Mouse (Mus musculus) C2C12 (cell line): ENCODE data around the gene Itpkb. TPM values are rescaled to one million over a fixed set of nuclear protein-coding genes. Genes with fewer than 3 reads are reported as not detected.
"Not testable (repeated sequence)": the region's sequence is repeated elsewhere in the genome, so short reads cannot be mapped to it uniquely, and the experiment has no call there.

Source experiments
- H3K27me3 ChIP-seq: one replicate; pipeline ENCODE4 v1.6.1; 2011; ENCODE audit not compliant: control insufficient read depth, insufficient read depth, insufficient read length
- H3K36me3 ChIP-seq: one replicate; pipeline ENCODE4 v1.6.1; 2011; ENCODE audit not compliant: control insufficient read depth, insufficient read depth
- H3K4me3 ChIP-seq: one replicate; pipeline ENCODE4 v1.5.1; 2011; ENCODE audit warnings: mild to moderate bottlenecking, control low read depth; ENCODE audit not compliant: poor library complexity, insufficient read depth, severe bottlenecking
- H3K79me2 ChIP-seq: one replicate; pipeline ENCODE4 v1.6.1; 2011; ENCODE audit not compliant: control insufficient read depth, insufficient read depth
- H3K79me3 ChIP-seq: one replicate; pipeline ENCODE4 v1.6.1; 2011; ENCODE audit warnings: low read depth, control low read depth
- H3ac ChIP-seq: one replicate; pipeline ENCODE3; 2011; ENCODE audit warnings: low read depth; ENCODE audit not compliant: control insufficient read depth, insufficient read length
- CEBPB ChIP-seq: IDR thresholded peaks from one replicate; pipeline ENCODE4 v1.6.1; 2011; ENCODE audit warnings: low read depth, mild to moderate bottlenecking, control low read depth, moderate library complexity
- CTCF ChIP-seq: IDR thresholded peaks from one replicate; pipeline ENCODE4 v1.5.1; 2011; ENCODE audit not compliant: control insufficient read depth, insufficient read depth, insufficient read length
- FOSL1 ChIP-seq: IDR thresholded peaks from one replicate; pipeline ENCODE4 v1.8.0; 2011; ENCODE audit warnings: mild to moderate bottlenecking, low read length; ENCODE audit not compliant: poor library complexity, insufficient read depth, severe bottlenecking
- MAX ChIP-seq: IDR thresholded peaks from one replicate; pipeline ENCODE4 v1.6.1; 2011; ENCODE audit warnings: mild to moderate bottlenecking, control low read depth
- MYOD1 ChIP-seq: IDR thresholded peaks from one replicate; pipeline ENCODE4 v1.6.1; 2011; ENCODE audit warnings: low read depth; ENCODE audit not compliant: control insufficient read depth, insufficient read length
- MYOG ChIP-seq: IDR thresholded peaks from one replicate; pipeline ENCODE4 v1.6.1; 2011; ENCODE audit not compliant: control insufficient read depth, insufficient read length; ENCODE audit errors: extremely low read depth
- USF1 ChIP-seq: IDR thresholded peaks from one replicate; pipeline ENCODE4 v1.6.1; 2011; ENCODE audit warnings: low read depth, mild to moderate bottlenecking, control low read depth, moderate library complexity
- polyA plus RNA-seq: library from polyadenylated mRNA; unstranded; fragments of >200 nt; fragmentation: generic; extraction: Trizol; gene quantifications from one replicate; pipeline ENCODE4 v1.2.1, GENCODE M21; 2012; ENCODE audit warnings: missing spikeins

Itpkb gene
- polyA plus RNA-seq, 1 experiment, result 1.1 TPM

DNA sequence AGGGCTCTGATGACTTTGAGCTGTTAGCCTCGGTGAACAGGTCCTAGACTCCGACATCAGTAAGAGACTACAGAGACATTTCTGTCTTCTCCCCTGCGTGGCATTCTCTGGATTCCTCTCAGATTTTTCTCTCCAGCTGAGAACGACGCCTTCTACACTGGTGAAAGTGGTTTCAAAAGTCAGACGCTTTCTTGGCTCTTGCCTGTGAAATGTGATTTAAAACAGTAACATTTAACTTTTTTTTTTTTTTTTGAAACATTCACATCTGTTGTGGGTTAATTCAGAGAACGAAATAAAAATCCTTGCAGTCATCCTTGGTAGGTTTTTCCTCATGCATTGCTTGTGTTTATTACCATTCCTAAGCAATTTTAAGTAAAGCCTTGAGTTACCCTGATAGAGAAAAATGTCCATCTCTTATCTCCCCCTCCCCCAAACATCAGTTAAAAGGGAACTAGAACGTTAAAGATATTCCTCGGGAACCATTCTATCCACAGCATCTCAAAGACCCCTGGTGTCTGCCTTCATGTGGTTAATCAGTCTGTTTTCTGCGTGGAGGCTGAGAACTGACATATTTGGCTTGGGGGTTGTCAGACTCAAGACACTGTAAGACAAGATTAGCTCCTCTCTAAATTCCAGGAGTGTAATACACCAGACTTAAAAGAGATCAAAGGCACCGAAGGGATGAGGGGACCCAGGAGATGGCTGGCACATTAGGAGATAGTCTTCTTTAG, 57.6 kb downstream of the Itpkb start:
- Histone ChIP-seq H3K79me2 (no peaks in the 10 kb centered on the region), H3K79me3 (no peaks in the 10 kb centered on the region), H3K4me3 (no peak overlapping the region), H3K27me3 (no peaks in the 10 kb centered on the region), H3ac (peak overlapping the region; percentile 18), H3K36me3 (no peaks in the 10 kb centered on the region)
- TF ChIP-seq USF1 (no peak), CTCF (no peak), MAX (no peak), MYOD1 (no peak), MYOG (no peak), CEBPB (no peak), FOSL1 (no peak)

DNA sequence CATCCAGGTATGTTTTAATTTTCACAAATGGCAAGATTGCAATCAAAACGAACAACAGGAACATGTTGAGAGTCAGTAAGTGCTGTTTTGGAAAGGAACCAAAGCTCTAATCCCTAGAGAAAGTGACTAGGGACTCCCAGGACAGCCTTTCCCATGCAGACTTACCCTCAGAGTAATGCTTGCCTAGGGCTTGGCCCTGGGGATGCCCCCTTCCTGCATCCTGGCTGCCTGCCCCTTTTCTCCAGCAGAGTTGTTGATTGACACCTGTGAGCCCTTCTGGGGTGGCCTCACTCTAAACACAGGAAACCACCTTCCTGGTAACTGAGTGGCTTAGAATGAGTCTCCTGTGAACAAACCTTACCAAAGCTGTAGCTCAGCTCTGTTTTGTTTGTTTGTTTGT, 58.2 kb downstream of the Itpkb start:
- H3K4me3 ChIP-seq, result no peak overlapping the region
- TF ChIP-seq FOSL1 (no peak), MAX (no peak), MYOD1 (no peak)
- no peaks in the 10 kb centered on the region for H3K79me3 ChIP-seq
- H3K79me2 ChIP-seq, result no peaks in the 10 kb centered on the region
- H3ac ChIP-seq, result no peak overlapping the region
- no peaks in the 10 kb centered on the region for H3K36me3 ChIP-seq
- no peaks in the 10 kb centered on the region for H3K27me3 ChIP-seq

DNA sequence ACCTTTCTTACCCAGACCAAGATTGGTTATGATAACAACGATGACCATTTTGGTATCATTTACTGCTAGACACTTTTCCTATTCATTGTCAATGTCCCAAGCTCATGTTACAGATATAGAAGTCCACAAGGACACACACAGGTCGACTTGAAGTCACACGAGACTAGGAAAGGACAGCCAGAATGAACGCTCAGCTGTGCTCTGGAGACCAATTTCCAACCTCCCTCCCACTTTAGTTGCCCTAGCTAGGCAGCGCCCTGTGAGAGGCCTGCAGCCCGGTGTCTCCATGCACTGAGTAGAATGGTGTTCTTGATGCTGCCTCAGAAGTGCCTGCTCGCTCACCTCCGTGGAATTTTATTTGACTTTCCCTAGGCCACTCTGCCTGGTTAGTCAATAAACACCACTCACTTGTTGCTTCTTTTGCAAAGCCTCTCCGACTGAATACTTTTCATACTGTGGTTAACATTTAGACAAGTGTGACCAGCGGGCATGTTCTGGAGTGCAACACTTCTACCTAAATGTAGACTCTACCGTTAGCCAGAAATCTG, 59.0 kb downstream of the Itpkb start:
- not testable (repeated sequence) for H3K36me3 ChIP-seq, H3ac ChIP-seq, H3K79me3 ChIP-seq, H3K4me3 ChIP-seq, H3K27me3 ChIP-seq, H3K79me2 ChIP-seq

DNA sequence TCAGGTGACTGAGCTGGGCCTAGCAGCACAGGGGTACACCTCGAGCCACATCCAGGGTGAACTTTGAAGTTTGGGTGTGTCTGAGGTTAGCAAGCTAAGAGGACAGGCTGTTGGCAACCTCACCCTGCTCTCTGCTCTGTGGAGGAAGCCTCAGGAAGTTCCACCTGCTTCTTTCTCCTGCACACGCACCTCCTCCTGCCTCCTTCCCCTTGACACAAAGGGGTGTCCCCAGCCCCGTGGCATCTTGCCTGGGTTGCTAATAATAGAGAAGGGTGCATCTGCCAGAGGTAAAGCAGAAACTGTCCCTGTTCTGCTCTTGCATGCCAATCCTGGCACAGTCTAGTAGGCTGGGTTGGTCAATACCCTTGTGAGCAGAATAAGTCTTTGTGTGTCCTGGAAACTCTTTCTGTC, 60.0 kb downstream of the Itpkb start:
- H3K4me3 ChIP-seq, result no peak overlapping the region
- H3K27me3 ChIP-seq, result no peaks in the 10 kb centered on the region
- H3K36me3 ChIP-seq, result no peaks in the 10 kb centered on the region
- H3K79me3 ChIP-seq, result no peaks in the 10 kb centered on the region
- H3ac ChIP-seq, result no peak overlapping the region
- H3K79me2 ChIP-seq, result no peaks in the 10 kb centered on the region
- TF ChIP-seq CTCF (no peak), USF1 (no peak), CEBPB (no peak)

DNA sequence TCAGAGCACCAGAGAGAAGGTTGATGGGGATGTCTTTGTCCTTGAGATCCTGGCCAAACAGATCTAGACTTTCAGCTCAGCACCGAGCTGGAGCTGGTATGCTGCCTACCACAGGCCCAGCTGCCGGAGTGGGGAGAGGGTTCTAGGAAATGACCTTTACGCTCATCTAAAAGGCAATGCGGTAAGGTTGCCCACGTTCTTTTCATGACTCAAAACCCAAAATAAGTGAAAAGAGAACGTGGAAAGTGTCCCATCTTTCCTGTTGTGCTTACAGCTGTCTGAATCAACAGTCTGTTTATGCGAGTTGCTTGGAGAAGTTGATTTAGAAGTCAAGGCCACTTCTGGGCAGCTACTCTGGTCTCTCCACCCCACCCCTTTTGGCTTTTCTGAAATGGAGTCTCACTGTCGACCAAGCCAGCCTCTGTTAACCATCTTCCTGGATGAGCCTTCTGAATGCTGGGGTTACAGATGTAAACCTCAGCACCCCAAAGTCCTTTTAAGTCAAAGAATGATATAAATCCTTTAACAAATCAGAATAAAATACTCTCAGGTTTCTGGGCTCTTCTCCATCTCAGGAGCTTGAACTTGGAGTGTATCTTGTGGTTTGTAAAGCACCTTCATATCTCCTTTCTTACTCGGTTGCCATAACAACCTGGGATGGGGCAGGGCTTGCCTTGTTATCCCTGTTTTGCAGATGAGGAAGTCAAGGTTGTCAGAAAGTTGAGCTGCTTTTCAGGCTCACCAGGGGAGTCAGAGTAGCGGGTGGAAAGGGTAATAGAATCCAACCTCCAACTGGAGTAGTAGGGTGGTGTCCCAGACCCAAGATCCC, 60.7 kb downstream of the Itpkb start:
- no peaks in the 10 kb centered on the region for H3K79me2 ChIP-seq
- no peak overlapping the region for H3K4me3 ChIP-seq
- H3K79me3 ChIP-seq, result no peaks in the 10 kb centered on the region
- no peak overlapping the region for H3ac ChIP-seq
- no peaks in the 10 kb centered on the region for H3K27me3 ChIP-seq
- H3K36me3 ChIP-seq, result no peaks in the 10 kb centered on the region
- TF ChIP-seq CEBPB (no peak), CTCF (no peak), MYOG (no peak), FOSL1 (no peak), MAX (no peak)

DNA sequence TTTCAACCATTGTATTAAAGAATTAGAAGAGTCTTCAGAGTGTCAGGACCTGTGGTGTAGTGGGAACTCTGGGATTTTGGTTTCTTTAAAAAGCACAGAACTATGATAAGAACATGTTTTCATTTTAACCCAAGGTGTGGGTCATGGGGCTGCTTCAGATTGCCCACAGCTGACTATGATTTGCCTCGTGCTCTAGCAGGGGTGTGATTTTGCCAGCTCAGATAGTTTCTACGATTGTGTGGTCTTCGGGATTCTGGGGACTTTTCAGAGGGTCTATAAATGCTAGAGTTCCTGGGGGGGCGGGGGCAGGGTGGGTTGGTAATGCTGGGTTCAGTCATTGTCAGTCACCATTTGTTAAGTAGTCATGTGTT, 61.3 kb downstream of the Itpkb start:
- Histone ChIP-seq H3K79me2 (no peaks in the 10 kb centered on the region), H3ac (no peak overlapping the region), H3K27me3 (no peaks in the 10 kb centered on the region), H3K4me3 (no peak overlapping the region), H3K36me3 (no peaks in the 10 kb centered on the region), H3K79me3 (no peaks in the 10 kb centered on the region)
- TF ChIP-seq MYOD1 (no peak), MYOG (no peak), MAX (no peak), CTCF (no peak), FOSL1 (no peak), CEBPB (no peak), USF1 (no peak)
